Mouse (Mus musculus): ENCODE measurements around the gene Msi2. TPM values are rescaled to one million over a fixed set of nuclear protein-coding genes. Genes with fewer than 3 reads are reported as not detected.

The Msi2 gene
- total RNA-seq (2021): 154 and 189 TPM in 2 replicates
- long read RNA-seq, full-length matches to known transcripts: 3 of 18 reads
- long read RNA-seq, partial matches to known transcripts: 1 of 18 reads
- long read RNA-seq, other reads (novel, unspliced or antisense): 14 of 18 reads

DNA sequence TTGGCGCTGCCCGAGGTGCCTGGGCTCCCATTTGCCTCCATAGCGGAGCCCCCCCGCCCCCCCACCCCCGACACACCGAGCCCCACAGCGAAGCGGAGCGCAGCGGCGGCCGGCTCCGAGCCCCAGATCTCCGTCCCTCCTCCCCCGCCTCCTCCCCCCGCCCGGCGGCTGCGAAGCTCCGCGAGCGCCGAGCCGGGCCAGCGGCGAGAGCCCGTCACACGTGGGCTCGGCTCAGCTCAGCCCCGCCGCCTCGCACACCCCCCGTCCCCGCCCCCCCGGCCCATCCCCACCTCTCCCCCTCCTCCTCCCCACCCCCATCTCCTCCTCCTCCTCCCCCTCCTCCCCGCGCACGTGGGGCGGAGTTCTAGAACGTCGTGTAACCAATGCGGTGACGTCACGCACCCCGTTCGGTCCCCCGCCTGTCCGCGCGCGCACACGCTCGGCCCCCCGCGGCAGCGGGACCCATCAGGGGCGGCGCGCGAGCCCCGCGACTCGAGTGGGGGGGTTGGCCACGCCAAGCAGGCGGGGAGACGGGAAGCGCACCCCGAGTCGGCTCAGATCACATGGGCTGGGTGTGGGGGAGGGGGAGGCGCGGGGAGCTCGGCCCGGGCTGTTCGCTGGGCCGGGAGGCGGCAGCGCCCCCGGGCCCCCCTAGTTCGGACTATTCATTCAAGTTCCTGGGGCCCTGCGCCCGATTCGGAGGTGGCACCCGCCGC, at the start of gene Msi2:
Gene Msi2, minus strand, starts transcription at position 464 of the 716 bp plus-strand sequence.
- peak; percentile 94 for DNase-seq

- no peak for DNase-seq
Measured at GRCm38 (mm10) chr11:88765635-88766034, 47.3 kb upstream of the Msi2 start.

DNA sequence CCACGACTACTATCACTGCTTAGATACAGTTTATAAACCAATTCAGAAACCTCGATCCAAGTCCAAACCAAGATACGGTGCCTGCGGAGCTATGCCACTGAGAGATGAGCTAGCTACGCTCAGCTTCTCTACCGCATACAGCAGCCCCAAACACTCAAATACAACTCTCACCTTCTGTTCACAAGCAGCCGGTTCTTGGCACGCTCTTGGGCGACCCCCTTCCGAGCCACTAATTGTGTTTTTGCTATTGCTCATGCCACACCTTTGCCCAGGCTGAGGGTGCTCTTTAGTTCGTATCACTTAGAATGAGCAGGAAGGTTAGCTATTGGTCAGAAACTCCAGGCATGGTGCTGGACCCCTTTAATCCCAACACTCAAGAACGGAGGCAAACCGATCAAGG, 45.1 kb upstream of the Msi2 start:
- DNase-seq: no peak

DNA sequence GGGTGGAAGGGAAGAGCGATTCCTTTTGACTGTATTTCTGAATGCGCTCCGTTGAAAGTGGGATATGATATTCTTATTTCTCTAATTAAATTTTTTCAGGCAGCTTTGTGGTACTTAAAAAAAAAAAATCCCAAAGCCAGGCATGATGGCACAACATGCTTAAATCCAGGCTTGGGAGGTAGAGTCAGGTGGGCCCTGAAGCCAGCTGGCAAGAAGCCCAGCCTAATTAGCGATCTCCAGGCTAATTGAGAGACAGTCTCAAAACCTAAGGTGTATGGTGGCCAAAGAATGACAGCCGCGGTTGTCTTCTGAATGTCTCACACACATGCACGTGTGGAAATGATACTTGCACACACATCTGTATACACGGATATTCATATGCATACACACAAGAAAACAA, 41.2 kb upstream of the Msi2 start:
- DNase-seq: no peak

DNA sequence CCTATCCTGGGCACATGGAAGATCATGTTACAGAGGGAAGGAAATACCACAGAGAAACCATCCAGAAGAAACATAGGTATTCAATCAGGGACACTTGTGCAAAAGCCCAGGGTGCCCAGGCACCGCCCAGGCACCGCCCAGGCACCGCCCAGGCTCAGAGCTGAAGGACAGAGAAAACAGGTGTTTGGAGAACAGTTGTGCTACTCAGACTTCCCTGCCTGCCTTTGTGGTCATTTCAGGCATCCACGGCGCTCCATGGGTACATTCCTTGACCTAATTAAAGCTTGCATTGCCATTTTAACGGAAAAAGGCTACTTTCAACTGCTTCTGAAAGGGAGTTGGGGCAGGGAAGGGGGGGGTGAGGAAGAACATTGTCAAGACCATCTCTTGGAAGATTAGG, 40.1 kb upstream of the Msi2 start:
- DNase-seq: no peak

GRCm38 (mm10) chr11:88745306-88745705, 27.0 kb upstream of the Msi2 start:
- no peak for DNase-seq

- no peak for DNase-seq
Measured at GRCm38 (mm10) chr11:88739574-88740295, 21.4 kb upstream of the Msi2 start.

- DNase-seq: no peak
Measured at GRCm38 (mm10) chr11:88729363-88729762, 11.1 kb upstream of the Msi2 start.

- DNase-seq: peak; percentile 73
Measured at GRCm38 (mm10) chr11:88728508-88728890, 10.2 kb upstream of the Msi2 start.

GRCm38 (mm10) chr11:88727768-88728507, 9.6 kb upstream of the Msi2 start:
- no peak for DNase-seq

DNA sequence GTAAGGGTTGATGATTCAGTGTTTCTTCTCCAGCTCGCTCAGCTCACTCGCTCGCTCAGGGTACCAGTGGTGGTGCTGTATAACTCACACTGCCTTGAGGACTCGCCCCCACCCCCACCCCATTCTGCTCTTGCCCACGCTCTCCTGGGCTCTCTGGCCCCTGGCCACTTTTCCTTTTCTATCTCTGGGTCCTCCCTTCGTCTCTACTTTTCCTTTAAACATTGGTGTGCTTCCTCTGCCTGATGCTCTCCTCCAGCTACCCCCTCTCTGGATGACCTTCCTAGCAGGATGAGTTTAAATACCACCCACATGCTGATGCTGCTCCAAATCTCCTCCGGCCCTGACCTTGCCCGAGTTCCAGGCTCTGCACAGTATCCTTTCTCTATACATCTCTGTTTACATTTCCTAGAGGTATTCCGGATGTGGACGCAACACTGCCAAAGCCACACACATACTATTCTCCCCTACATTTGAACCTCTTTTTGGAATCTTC, 2.9 kb upstream of the Msi2 start:
- peak; percentile 15 for DNase-seq

DNA sequence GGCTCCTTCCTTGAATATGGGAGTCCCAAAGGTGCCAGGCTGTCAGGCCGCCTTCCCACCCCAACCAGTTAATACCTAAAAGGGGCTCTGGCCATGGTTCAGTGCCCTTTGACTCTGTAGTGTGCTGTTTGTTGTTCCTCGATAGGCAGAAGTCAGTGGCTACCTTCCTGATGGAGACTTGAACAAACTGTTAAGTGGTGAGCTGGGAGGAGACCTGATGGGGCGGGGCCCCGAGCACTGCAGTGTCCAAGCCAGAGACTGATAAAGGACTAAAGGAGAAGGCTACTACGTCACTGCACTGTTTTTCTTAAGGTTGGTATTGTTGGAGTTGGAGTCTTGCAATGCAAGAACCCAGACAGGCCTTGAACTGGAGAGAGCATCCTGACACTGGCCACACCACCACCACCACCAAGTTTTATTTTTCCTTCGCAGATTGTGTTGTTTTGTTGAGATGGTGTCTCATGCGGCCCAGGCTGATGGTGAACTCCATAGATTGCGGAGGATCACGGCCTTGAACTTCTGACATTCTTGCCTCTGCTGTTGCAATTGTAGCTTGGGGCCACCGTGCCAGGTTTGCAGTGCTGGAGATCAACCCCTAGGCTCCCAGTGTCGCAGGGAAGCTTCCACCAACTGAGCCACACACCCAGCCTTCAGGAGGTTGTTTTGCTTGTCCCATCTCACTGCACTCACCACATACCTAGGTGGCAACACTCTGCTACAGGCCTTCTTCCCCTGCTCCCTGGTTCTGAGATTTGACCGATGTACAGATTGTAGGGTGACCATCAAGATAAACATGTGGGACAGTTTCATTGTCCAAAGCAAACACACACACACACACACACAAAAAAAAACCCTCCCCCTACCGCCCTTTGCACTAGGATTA, 2.2 kb upstream of the Msi2 start:
- DNase-seq: no peak

- DNase-seq: no peak
Measured at GRCm38 (mm10) chr11:88719601-88720000, 1.3 kb upstream of the Msi2 start.

DNA sequence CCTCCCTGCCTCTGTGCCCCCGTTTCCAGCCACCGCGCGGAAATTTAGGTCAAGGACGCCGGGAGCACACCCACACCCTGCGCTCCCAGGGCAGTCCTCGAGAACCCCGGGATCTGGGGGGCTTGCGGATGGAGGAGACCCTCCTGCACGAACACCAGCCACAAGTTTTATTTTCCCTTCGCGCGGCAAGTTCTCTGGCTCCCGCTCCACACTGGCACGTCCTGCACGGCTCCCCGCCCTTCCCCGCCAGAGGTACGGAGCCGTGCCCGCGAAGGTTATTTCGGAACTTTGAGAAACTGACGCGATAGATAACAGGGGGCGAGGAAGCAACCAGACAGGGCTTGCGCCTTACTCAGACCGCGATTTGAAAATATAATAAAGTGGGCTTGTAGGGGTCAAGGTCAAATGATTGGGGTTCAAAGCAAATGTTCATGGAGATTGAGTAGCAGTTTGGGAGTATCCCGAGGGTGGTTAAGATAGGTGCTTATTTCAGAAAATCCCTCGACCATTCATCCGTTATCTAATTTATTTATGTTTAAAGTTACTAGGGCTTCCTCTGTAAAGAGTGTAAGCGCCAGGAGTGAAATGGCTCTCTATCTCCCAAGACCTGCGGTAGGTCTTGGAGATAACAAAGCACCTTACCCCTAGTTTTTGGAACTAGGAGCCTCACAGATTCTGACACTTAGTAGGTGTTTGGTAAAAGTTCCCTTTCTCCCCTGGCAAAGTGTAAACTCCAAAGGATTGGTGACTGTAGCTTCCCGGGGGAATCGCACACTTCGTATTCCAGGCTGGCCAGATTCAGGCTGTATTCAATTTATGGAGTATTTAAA, 668 bp upstream of the Msi2 start:
- no peak for DNase-seq

- DNase-seq: peak; percentile 15
Measured at GRCm38 (mm10) chr11:88717644-88718049, 666 bp downstream of the Msi2 start.

DNA sequence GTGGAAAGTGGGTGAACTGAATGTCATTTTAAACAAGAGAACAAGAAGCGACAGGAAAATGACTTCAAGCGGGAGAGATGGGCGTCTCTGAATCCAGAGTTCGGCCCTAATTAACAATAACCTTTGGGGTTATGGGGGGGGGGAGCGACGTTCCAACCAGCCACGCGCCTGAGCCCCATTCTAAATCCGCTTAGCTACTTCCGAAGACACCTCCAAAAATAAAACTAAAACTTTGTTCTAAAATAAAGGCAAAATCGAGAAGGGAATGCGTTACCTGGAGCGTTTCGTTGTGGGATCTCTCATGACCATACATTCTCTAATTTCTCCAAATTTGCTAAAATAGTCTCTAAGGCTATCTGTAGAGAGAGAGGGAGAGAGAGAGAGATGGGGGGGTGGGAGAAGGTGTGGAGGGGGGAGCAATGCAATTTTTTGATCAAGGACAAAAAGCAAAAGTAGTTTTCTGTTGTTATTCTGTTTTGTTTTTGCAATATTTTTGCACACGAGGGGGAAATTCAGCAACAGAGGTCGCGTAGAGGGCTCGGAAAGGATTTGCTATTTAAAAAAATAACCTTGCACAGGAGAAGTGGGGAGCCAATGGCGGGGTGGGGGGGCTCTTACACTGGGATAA, 1.2 kb downstream of the Msi2 start:
- no peak for DNase-seq

GRCm38 (mm10) chr11:88716061-88716994, 2.0 kb downstream of the Msi2 start:
- DNase-seq: peak; percentile 20

DNA sequence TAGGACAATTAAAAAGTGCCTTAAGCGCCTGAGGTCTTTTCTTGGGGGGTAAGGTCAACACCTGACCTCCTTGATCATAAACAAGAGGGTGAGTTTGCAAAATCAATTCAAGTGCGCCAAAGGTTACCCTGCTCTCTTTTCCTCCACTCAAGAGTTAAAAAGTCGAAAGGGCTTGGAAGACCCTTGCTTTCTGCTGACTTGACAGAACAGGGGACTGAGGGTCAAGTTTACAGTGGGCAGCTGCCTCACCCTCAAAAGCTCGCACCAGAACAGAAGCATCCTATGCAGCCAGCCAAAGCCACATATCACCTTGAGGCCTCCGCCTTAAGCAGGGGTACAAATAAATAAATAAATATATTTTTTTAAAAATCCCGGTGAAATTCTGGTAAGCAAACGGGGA, 3.0 kb downstream of the Msi2 start:
- DNase-seq: no peak

DNA sequence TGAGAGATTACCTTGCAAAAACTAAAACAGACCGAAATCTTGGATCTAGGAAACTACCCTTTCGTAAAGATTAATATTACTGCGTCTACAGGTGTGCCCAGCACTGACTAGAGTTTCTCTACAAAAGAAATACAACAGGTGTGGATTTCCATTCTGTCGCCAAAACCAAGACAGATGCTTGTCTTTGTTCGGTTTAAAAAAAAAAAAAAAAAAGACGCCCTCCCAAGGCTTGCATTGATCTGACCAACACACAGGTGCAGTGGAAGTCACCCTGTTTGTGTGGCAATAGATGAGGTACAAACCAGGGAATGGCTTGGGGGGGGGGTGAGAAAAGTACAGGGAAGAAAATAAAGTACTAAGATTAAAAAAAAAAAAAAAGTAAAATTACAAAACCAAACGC, 4.2 kb downstream of the Msi2 start:
- DNase-seq: no peak
